Mouse (Mus musculus) stomach, postnatal 0 days (tissue): Measurements from ENCODE around the gene Cnih1. TPM values are rescaled to one million over a fixed set of nuclear protein-coding genes. Genes with fewer than 3 reads are reported as not detected.

ENCODE experiments used
- ATAC-seq: fragments of 200-750 bp; cut with Nextera tagmentation; 2 replicates; pipeline ENCODE4 v1.8.0; 2017; ENCODE audit not compliant: low FRiP score, low TSS enrichment
- DNase-seq: peaks from one replicate; pipeline ENCODE4 v3.0.0-alpha.2; 2016; ENCODE audit warnings: low spot score
- H3K27ac ChIP-seq: fragments of 300-500 bp; sonication (generic); replicated peaks from 2 replicates; pipeline ENCODE4 v1.5.1; 2014; ENCODE audit warnings: mild to moderate bottlenecking, control low read depth
- H3K27me3 ChIP-seq: fragments of 300-500 bp; sonication (generic); 2 replicates; pipeline ENCODE4 v1.6.1; 2014; ENCODE audit warnings: low read length; ENCODE audit not compliant: control insufficient read depth, insufficient read depth
- H3K36me3 ChIP-seq: fragments of 300-500 bp; sonication (generic); 2 replicates; pipeline ENCODE4 v1.6.1; 2014; ENCODE audit warnings: low read length, mixed read lengths; ENCODE audit not compliant: control insufficient read depth, insufficient read depth
- H3K4me1 ChIP-seq: fragments of 300-500 bp; sonication (generic); replicated peaks from 2 replicates; pipeline ENCODE4 v1.6.1; 2014; ENCODE audit warnings: antibody characterized with exemption; ENCODE audit not compliant: control insufficient read depth, insufficient read depth
- H3K4me2 ChIP-seq: fragments of 300-500 bp; sonication (generic); replicated peaks from 2 replicates; pipeline ENCODE4 v1.6.1; 2014; ENCODE audit warnings: low read depth, mild to moderate bottlenecking, control low read depth, moderate library complexity
- H3K4me3 ChIP-seq: fragments of 300-500 bp; sonication (generic); 2 replicates; pipeline ENCODE4 v1.5.1; 2014; ENCODE audit warnings: low read depth, low read length, control low read depth
- H3K9ac ChIP-seq: fragments of 300-500 bp; sonication (generic); 2 replicates; pipeline ENCODE4 v1.6.1; 2014; ENCODE audit warnings: mild to moderate bottlenecking, low read length, control low read depth, mixed read lengths
- H3K9me3 ChIP-seq: fragments of 300-500 bp; sonication (generic); 2 replicates; pipeline ENCODE4 v1.6.1; 2016; ENCODE audit warnings: low read length; ENCODE audit not compliant: control insufficient read depth
- CTCF ChIP-seq: IDR thresholded peaks from 2 replicates; pipeline ENCODE4 v1.5.1; 2016; ENCODE audit warnings: antibody characterized with exemption, low read depth, mild to moderate bottlenecking, moderate library complexity
- EP300 ChIP-seq: optimal IDR thresholded peaks from 2 replicates; pipeline ENCODE3; 2016; ENCODE audit warnings: antibody characterized with exemption
- WGBS: fragments of 180-500 bp; shearing (Covaris S2); extraction: QIAGEN DNeasy Blood & Tissue Kit; methylation state at CpG from one replicate; pipeline ENCODE4 v1.1.7; 2014; 5-methylcytosine and 5-hydroxymethylcytosine counted together
- polyA plus RNA-seq: library from polyadenylated mRNA; unstranded; fragments of >200 nt; fragmentation: Nextera tagmentation; extraction: Ambion mirVana; gene quantifications from 2 replicates; pipeline ENCODE4 v1.2.1, GENCODE M21; 2015

The Cnih1 gene
- polyA plus RNA-seq, 1 experiment from 2014 or later: 141 TPM

GRCm38 (mm10) chr14:46800684-46801345 lies 12.6 kb upstream of the Cnih1 start:
- TF ChIP-seq CTCF (no peak), EP300 (no peak)
- Histone ChIP-seq H3K9ac (no peak overlapping the region), H3K4me1 (no peaks in the 10 kb centered on the region), H3K9me3 (no peaks in the 10 kb centered on the region), H3K4me3 (no peak overlapping the region), H3K27me3 (no peaks in the 10 kb centered on the region), H3K4me2 (no peak overlapping the region), H3K27ac (no peak overlapping the region), H3K36me3 (no peaks in the 10 kb centered on the region)
- DNase-seq: no peak
- no peak for ATAC-seq
- 58% methylated on average over 3 of the region's 3 CpGs for WGBS

- DNase-seq (no peak), ATAC-seq (peak; percentile 45)
- WGBS: 77% methylated on average over 5 of the region's 5 CpGs
- H3K9ac ChIP-seq: no peak overlapping the region
- H3K27me3 ChIP-seq: no peaks in the 10 kb centered on the region
- H3K27ac ChIP-seq: no peak overlapping the region
- TF ChIP-seq EP300: no peak
- TF ChIP-seq CTCF: no peak
- H3K9me3 ChIP-seq: no peaks in the 10 kb centered on the region
- no peaks in the 10 kb centered on the region for H3K4me1 ChIP-seq
- H3K4me3 ChIP-seq: no peak overlapping the region
- H3K4me2 ChIP-seq: no peak overlapping the region
- H3K36me3 ChIP-seq: no peaks in the 10 kb centered on the region
Measured at GRCm38 (mm10) chr14:46794157-46794556, 5.9 kb upstream of the Cnih1 start.

GRCm38 (mm10) chr14:46790723-46791122 lies 2.5 kb upstream of the Cnih1 start:
- Histone ChIP-seq H3K36me3 (no peaks in the 10 kb centered on the region), H3K27ac (no peak overlapping the region), H3K4me1 (no peaks in the 10 kb centered on the region), H3K27me3 (no peaks in the 10 kb centered on the region), H3K9ac (no peak overlapping the region), H3K9me3 (no peaks in the 10 kb centered on the region), H3K4me3 (no peak overlapping the region), H3K4me2 (no peak overlapping the region)
- TF ChIP-seq CTCF (no peak), EP300 (no peak)
- 90% methylated on average over 6 of the region's 6 CpGs for WGBS
- DNase-seq (no peak), ATAC-seq (no peak)

DNA sequence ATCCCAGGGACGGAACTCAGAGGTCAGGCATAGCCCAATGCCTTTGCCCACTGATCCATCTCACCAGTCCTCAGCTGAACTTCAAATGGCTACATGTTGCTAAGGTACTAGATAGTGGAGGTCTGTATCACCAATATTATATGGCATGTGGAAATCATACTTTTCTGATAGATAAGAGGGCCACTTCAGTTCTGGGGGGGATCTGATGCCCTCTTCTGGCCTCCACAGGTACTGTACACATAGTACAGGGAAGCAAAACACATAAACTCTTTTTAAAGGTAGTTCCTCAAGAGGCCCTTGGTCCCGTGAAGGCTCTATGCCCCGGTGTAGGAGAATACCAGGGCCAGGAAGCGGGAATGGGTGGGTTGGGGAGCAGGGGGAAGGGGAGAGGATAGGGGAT lies 2.1 kb upstream of the Cnih1 start:
- H3K4me1 ChIP-seq: no peaks in the 10 kb centered on the region
- no peaks in the 10 kb centered on the region for H3K9me3 ChIP-seq
- no peak overlapping the region for H3K27ac ChIP-seq
- no peaks in the 10 kb centered on the region for H3K27me3 ChIP-seq
- WGBS: 65% methylated on average over 4 of the region's 4 CpGs
- no peak for TF ChIP-seq EP300
- TF ChIP-seq CTCF: peak; percentile 57
- no peak overlapping the region for H3K9ac ChIP-seq
- ATAC-seq: no peak
- H3K36me3 ChIP-seq: no peaks in the 10 kb centered on the region
- H3K4me2 ChIP-seq: no peak overlapping the region
- H3K4me3 ChIP-seq: no peak overlapping the region
- DNase-seq: peak; percentile 22

DNA sequence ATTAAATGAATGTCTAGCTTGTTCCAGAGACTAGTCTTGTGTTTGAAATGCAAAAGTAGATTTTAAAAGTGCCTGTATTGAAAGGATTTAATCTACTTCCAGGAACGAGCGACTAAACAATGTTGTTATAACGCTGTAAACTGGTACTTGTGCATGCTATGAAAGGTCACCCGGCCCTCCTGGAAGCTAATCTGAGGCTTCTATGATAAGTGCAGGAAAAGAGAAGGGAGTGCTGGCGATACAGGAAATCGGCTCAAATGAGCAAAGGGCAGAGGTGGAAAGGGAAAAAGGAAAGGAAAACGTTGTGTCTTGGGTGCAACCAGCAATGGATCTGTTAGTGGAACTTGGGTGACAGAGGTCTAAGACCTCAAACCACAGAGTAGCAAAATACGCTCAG lies 292 bp upstream of the Cnih1 start:
- DNase-seq: peak; percentile 55
- Histone ChIP-seq H3K9ac (0 out of 2 replicates have a peak overlapping the region, but pooled peaks have one; percentile 4), H3K36me3 (no peaks in the 10 kb centered on the region), H3K27ac (peak overlapping the region; percentile 30), H3K4me1 (no peaks in the 10 kb centered on the region), H3K4me3 (peak overlapping the region; percentile 98), H3K9me3 (no peaks in the 10 kb centered on the region), H3K4me2 (peak overlapping the region; percentile 30; the same call in 1 of the 2 replicates), H3K27me3 (no peaks in the 10 kb centered on the region)
- peak; percentile 58 for ATAC-seq
- TF ChIP-seq EP300 (no peak), CTCF (no peak)
- WGBS: 18% methylated on average over 8 of the region's 8 CpGs

- Histone ChIP-seq H3K27me3 (no peaks in the 10 kb centered on the region), H3K4me1 (no peaks in the 10 kb centered on the region), H3K4me3 (peak overlapping the region; percentile 98), H3K4me2 (peak overlapping the region; percentile 69), H3K9me3 (no peaks in the 10 kb centered on the region), H3K9ac (peak overlapping the region; percentile 98), H3K27ac (peak overlapping the region; percentile 98), H3K36me3 (no peaks in the 10 kb centered on the region)
- ATAC-seq: no peak
- no peak for DNase-seq
- TF ChIP-seq EP300 (no peak), CTCF (0 out of 2 replicates have a peak, but pooled peaks have one; percentile 2)
- WGBS: under 1% methylated on average over 11 of the region's 11 CpGs
Measured at GRCm38 (mm10) chr14:46787454-46787786, 791 bp downstream of the Cnih1 start.
